Mouse (Mus musculus): ENCODE data around the gene Dvl3.
"Not testable (repeated sequence)": the region's sequence is repeated elsewhere in the genome, so short reads cannot be mapped to it uniquely, and the experiment has no call there.

Gene Dvl3

GRCm38 (mm10) chr16:20516726-20517201, at the start of gene Dvl3:
Dvl3 (plus strand) TSS chr16:20516982.
- DNase-seq: peak; percentile 93

GRCm38 (mm10) chr16:20470981-20471380, 45.8 kb upstream of the Dvl3 start:
- DNase-seq: no peak

- no peak for DNase-seq
Measured at GRCm38 (mm10) chr16:20471686-20472085, 45.1 kb upstream of the Dvl3 start.

GRCm38 (mm10) chr16:20473748-20474147, 43.0 kb upstream of the Dvl3 start:
- no peak for DNase-seq

GRCm38 (mm10) chr16:20474211-20474610, 42.6 kb upstream of the Dvl3 start:
- DNase-seq: no peak

GRCm38 (mm10) chr16:20474786-20475185, 42.0 kb upstream of the Dvl3 start:
- DNase-seq: no peak

- DNase-seq: no peak
Measured at GRCm38 (mm10) chr16:20475335-20475734, 41.4 kb upstream of the Dvl3 start.

GRCm38 (mm10) chr16:20476857-20477256, 39.9 kb upstream of the Dvl3 start:
- peak; percentile 34 for DNase-seq

- DNase-seq: no peak
Measured at GRCm38 (mm10) chr16:20477270-20477669, 39.5 kb upstream of the Dvl3 start.

- peak; percentile 51 for DNase-seq
Measured at GRCm38 (mm10) chr16:20478504-20478903, 38.3 kb upstream of the Dvl3 start.

- not testable (repeated sequence) for DNase-seq
Measured at GRCm38 (mm10) chr16:20479026-20479760, 37.6 kb upstream of the Dvl3 start.

- no peak for DNase-seq
Measured at GRCm38 (mm10) chr16:20480115-20480514, 36.7 kb upstream of the Dvl3 start.

GRCm38 (mm10) chr16:20481746-20482145, 35.0 kb upstream of the Dvl3 start:
- DNase-seq: no peak

GRCm38 (mm10) chr16:20483716-20484115, 33.1 kb upstream of the Dvl3 start:
- DNase-seq: not testable (repeated sequence)

GRCm38 (mm10) chr16:20485061-20485460, 31.7 kb upstream of the Dvl3 start:
- DNase-seq: no peak

- peak; percentile 48 for DNase-seq
Measured at GRCm38 (mm10) chr16:20486048-20486447, 30.7 kb upstream of the Dvl3 start.

- DNase-seq: no peak
Measured at GRCm38 (mm10) chr16:20488151-20488550, 28.6 kb upstream of the Dvl3 start.

- DNase-seq: not testable (repeated sequence)
Measured at GRCm38 (mm10) chr16:20488751-20489150, 28.0 kb upstream of the Dvl3 start.

GRCm38 (mm10) chr16:20489233-20489632, 27.5 kb upstream of the Dvl3 start:
- no peak for DNase-seq

GRCm38 (mm10) chr16:20490581-20490980, 26.2 kb upstream of the Dvl3 start:
- DNase-seq: no peak

GRCm38 (mm10) chr16:20491301-20491700, 25.5 kb upstream of the Dvl3 start:
- DNase-seq: no peak

GRCm38 (mm10) chr16:20493452-20493851, 23.3 kb upstream of the Dvl3 start:
- DNase-seq: no peak

- peak; percentile 66 for DNase-seq
Measured at GRCm38 (mm10) chr16:20496671-20497600, 19.8 kb upstream of the Dvl3 start.
